Mouse (Mus musculus) embryonic facial prominence, embryonic 12.5 days (tissue): ENCODE results near the gene Borcs7. TPM values are rescaled to one million over a fixed set of nuclear protein-coding genes. Genes with fewer than 3 reads are reported as not detected.
A peak's percentile ranks its signal among the peaks of the same experiment; 100 is the strongest.

Source experiments
- ATAC-seq: fragments of 200-750 bp; cut with Nextera tagmentation; 2 replicates; pipeline ENCODE4 v1.8.0; 2017; ENCODE audit not compliant: insufficient number of reproducible peaks, insufficient read depth, low FRiP score, low TSS enrichment
- H3K27ac ChIP-seq: fragments of 300-500 bp; sonication (generic); 2 replicates; pipeline ENCODE4 v1.5.1; 2016; ENCODE audit warnings: mild to moderate bottlenecking
- H3K27me3 ChIP-seq: fragments of 300-500 bp; sonication (generic); 2 replicates; pipeline ENCODE4 v1.6.1; 2016; ENCODE audit warnings: mild to moderate bottlenecking, moderate library complexity
- H3K36me3 ChIP-seq: fragments of 300-500 bp; sonication (generic); 2 replicates; pipeline ENCODE4 v1.6.1; 2016; ENCODE audit warnings: mild to moderate bottlenecking
- H3K4me1 ChIP-seq: fragments of 300-500 bp; sonication (generic); 2 replicates; pipeline ENCODE4 v1.6.1; 2016
- H3K4me2 ChIP-seq: fragments of 300-500 bp; sonication (generic); replicated peaks from 2 replicates; pipeline ENCODE4 v1.6.1; 2016; ENCODE audit warnings: mild to moderate bottlenecking, moderate library complexity
- H3K4me3 ChIP-seq: fragments of 300-500 bp; sonication (generic); 2 replicates; pipeline ENCODE4 v1.5.1; 2016; ENCODE audit warnings: mild to moderate bottlenecking
- H3K9ac ChIP-seq: fragments of 300-500 bp; sonication (generic); 2 replicates; pipeline ENCODE4 v1.6.1; 2016; ENCODE audit warnings: mild to moderate bottlenecking, moderate library complexity
- H3K9me3 ChIP-seq: fragments of 300-500 bp; sonication (generic); 2 replicates; pipeline ENCODE4 v1.6.1; 2016; ENCODE audit warnings: mild to moderate bottlenecking, moderate library complexity
- WGBS: fragments of 180-500 bp; shearing (Covaris S2); methylation state at CpG from one replicate; pipeline ENCODE4 v1.1.7; 2016; 5-methylcytosine and 5-hydroxymethylcytosine counted together
- polyA plus RNA-seq: library from polyadenylated mRNA; unstranded; fragments of >200 nt; fragmentation: Nextera tagmentation; extraction: Ambion mirVana; gene quantifications from 2 replicates; pipeline ENCODE4 v1.2.1, GENCODE M21; 2016

Gene Borcs7
- polyA plus RNA-seq, 1 experiment from 2014 or later, result 16.1 TPM

DNA sequence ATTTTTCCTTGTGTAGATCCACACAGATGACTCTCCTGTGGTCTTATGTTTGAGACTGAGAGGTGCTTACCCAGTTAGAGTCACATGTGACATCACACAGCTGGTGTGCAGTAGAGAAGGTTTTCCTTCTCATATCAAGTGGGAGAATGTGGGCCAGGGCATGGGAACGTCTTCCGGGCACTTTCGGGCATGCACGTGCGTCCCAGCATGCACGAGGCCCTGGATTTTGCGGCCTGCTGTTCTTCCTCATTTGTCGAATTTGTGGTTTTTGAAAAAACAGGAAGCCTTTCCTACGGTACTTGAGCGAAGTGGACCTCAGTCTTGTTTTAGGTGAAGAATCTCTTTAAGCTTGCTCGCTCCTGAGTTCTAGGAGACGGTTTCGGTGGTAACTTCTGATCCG, 41.1 kb upstream of the Borcs7 start:
- Histone ChIP-seq H3K9me3 (no peaks in the 10 kb centered on the region), H3K27ac (no peak overlapping the region), H3K27me3 (no peaks in the 10 kb centered on the region), H3K4me2 (no peak overlapping the region), H3K36me3 (peaks cover 17% of the 10 kb centered on the region), H3K4me1 (peaks cover 44% of the 10 kb centered on the region), H3K9ac (no peak overlapping the region), H3K4me3 (no peak overlapping the region)
- WGBS, result 98% methylated on average over 14 of the region's 14 CpGs
- no peak for ATAC-seq

- no peaks in the 10 kb centered on the region for H3K4me1 ChIP-seq
- no peaks in the 10 kb centered on the region for H3K27me3 ChIP-seq
- no peak overlapping the region for H3K27ac ChIP-seq
- H3K4me2 ChIP-seq, result no peak overlapping the region
- no peak for ATAC-seq
- H3K9ac ChIP-seq, result no peak overlapping the region
- WGBS, result 85% methylated on average over 5 of the region's 5 CpGs
- no peak overlapping the region for H3K4me3 ChIP-seq
- no peaks in the 10 kb centered on the region for H3K9me3 ChIP-seq
- peaks cover 56% of the 10 kb centered on the region for H3K36me3 ChIP-seq
Measured at GRCm38 (mm10) chr19:46653188-46653587, 36.5 kb upstream of the Borcs7 start.

GRCm38 (mm10) chr19:46653616-46654235, 36.0 kb upstream of the Borcs7 start:
- Histone ChIP-seq H3K4me2 (no peak overlapping the region), H3K27me3 (no peaks in the 10 kb centered on the region), H3K4me3 (no peak overlapping the region), H3K27ac (no peak overlapping the region), H3K9me3 (no peaks in the 10 kb centered on the region), H3K4me1 (no peaks in the 10 kb centered on the region), H3K36me3 (peaks cover 56% of the 10 kb centered on the region), H3K9ac (no peak overlapping the region)
- WGBS, result 93% methylated on average over 14 of the region's 14 CpGs
- no peak for ATAC-seq

GRCm38 (mm10) chr19:46655626-46656025, 34.1 kb upstream of the Borcs7 start:
- no peak overlapping the region for H3K27ac ChIP-seq
- H3K9ac ChIP-seq, result no peak overlapping the region
- H3K4me2 ChIP-seq, result no peak overlapping the region
- H3K36me3 ChIP-seq, result peaks cover 53% of the 10 kb centered on the region
- H3K27me3 ChIP-seq, result no peaks in the 10 kb centered on the region
- no peaks in the 10 kb centered on the region for H3K4me1 ChIP-seq
- ATAC-seq, result no peak
- H3K9me3 ChIP-seq, result no peaks in the 10 kb centered on the region
- H3K4me3 ChIP-seq, result no peak overlapping the region
- WGBS, result 92% methylated on average over 10 of the region's 10 CpGs

DNA sequence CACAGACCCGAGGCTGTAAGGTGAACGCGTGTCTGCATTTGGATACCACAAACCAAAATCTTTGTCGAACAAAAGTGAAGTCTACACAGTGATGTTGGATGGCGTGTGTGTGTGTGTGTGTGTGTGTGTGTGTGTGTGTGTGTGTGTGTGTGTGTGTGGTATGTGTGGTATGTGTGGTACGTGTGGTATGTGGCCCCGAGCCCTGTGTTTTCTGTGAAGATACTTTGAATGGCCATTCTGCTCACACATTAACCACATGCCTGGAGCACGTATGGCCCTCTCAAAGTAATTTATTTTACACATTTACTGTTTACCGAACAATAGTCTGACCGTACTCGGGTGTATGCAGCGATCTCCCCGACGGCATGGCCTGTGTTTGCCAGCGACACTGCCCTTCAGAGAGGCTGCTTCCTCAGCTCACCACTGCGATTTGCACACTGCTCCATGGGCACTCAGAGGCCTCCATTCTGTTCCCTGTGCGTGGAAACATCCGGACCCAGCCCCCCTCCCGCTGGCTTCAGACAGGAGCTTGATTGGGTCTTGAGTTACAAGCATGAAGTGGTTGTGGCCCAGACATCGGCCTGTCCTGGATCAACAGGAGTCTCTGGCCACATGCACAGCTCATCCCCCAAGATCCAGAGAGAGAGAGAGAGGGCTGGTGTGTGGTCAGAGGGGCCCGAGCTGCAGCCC, 33.4 kb upstream of the Borcs7 start:
- Histone ChIP-seq H3K4me2 (no peak overlapping the region), H3K36me3 (peaks cover 53% of the 10 kb centered on the region), H3K9ac (no peak overlapping the region), H3K27me3 (no peaks in the 10 kb centered on the region), H3K27ac (no peak overlapping the region), H3K9me3 (no peaks in the 10 kb centered on the region), H3K4me1 (no peaks in the 10 kb centered on the region), H3K4me3 (no peak overlapping the region)
- 90% methylated on average over 21 of the region's 21 CpGs for WGBS
- ATAC-seq, result no peak

DNA sequence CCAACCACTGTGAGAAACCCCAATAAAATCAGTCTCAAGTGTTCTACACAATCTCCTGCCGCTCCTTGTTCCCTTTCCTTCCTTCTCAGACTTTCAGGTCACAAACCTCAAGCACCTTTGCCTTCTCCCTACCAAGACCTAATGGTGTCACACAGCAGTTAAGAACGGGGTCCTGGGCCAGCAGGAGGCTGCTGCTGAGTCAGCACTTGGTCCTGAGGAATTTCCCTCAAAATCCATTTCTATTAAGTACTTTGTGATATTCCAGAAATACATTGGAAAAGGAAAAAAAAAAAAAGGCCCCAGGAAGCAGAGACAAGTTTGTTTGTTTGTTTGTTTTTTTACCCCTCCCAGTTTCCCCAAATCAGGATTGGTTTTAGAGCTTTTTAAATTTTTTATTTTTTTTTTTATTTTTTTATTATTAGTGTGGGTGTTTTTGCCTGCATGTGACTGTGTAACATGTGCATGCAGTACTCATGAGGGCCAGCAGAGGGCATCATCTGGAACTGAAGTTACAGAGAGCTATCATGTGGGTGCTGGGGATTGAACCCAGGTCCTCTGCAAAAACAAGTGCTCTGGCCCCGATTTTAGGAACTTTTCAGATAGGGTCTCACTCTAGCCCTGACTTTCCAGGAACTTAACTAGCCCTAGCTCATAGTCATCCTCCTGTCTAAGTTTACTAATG, 32.2 kb upstream of the Borcs7 start:
- H3K27ac ChIP-seq, result no peak overlapping the region
- H3K4me1 ChIP-seq, result peaks cover 4% of the 10 kb centered on the region; the same call in 1 of the 2 replicates
- WGBS, result 85% methylated on average over 3 of the region's 3 CpGs
- no peaks in the 10 kb centered on the region for H3K9me3 ChIP-seq
- H3K4me2 ChIP-seq, result no peak overlapping the region
- no peaks in the 10 kb centered on the region for H3K27me3 ChIP-seq
- H3K4me3 ChIP-seq, result no peak overlapping the region
- no peak overlapping the region for H3K9ac ChIP-seq
- ATAC-seq, result no peak
- H3K36me3 ChIP-seq, result peaks cover 48% of the 10 kb centered on the region

- H3K36me3 ChIP-seq, result peaks cover 41% of the 10 kb centered on the region
- H3K4me2 ChIP-seq, result no peak overlapping the region
- no peak overlapping the region for H3K27ac ChIP-seq
- H3K9me3 ChIP-seq, result no peaks in the 10 kb centered on the region
- H3K4me1 ChIP-seq, result peaks cover 4% of the 10 kb centered on the region; the same call in 1 of the 2 replicates
- no peak overlapping the region for H3K4me3 ChIP-seq
- H3K27me3 ChIP-seq, result no peaks in the 10 kb centered on the region
- WGBS, result 96% methylated on average over 7 of the region's 7 CpGs
- ATAC-seq, result no peak
- H3K9ac ChIP-seq, result no peak overlapping the region
Measured at GRCm38 (mm10) chr19:46658348-46658747, 31.4 kb upstream of the Borcs7 start.

- H3K36me3 ChIP-seq, result peaks cover 36% of the 10 kb centered on the region
- H3K4me3 ChIP-seq, result no peak overlapping the region
- no peak overlapping the region for H3K9ac ChIP-seq
- H3K4me1 ChIP-seq, result peaks cover 4% of the 10 kb centered on the region; the same call in 1 of the 2 replicates
- 83% methylated on average over 9 of the region's 9 CpGs for WGBS
- H3K27ac ChIP-seq, result no peak overlapping the region
- no peak for ATAC-seq
- H3K4me2 ChIP-seq, result no peak overlapping the region
- no peaks in the 10 kb centered on the region for H3K27me3 ChIP-seq
- H3K9me3 ChIP-seq, result no peaks in the 10 kb centered on the region
Measured at GRCm38 (mm10) chr19:46658851-46659250, 30.9 kb upstream of the Borcs7 start.

GRCm38 (mm10) chr19:46661511-46661910, 28.2 kb upstream of the Borcs7 start:
- Histone ChIP-seq H3K9me3 (no peaks in the 10 kb centered on the region), H3K4me2 (no peak overlapping the region), H3K27ac (no peak overlapping the region), H3K4me1 (peaks cover 11% of the 10 kb centered on the region; the same call in 1 of the 2 replicates), H3K27me3 (no peaks in the 10 kb centered on the region), H3K9ac (no peak overlapping the region), H3K4me3 (no peak overlapping the region), H3K36me3 (peaks cover 9% of the 10 kb centered on the region)
- 63% methylated on average over 4 of the region's 4 CpGs for WGBS
- ATAC-seq, result no peak

DNA sequence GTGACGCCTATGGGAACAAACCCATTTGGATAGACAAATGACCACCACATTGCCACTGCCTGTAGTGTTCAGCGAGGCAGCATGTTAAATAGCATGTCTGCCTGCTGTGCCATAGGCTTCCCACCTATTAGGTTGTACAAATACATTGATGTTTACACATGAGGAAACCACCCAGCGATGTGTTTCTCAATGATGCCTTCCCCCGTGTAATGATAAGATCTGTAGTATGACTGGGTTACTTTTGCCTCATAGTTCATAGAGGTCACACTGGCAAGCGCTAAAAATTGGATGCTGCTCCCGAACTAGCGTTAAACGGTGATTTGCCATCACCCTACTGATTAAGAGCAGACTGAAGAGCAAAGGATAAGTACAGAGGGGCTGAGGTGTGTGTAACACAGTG, 27.5 kb upstream of the Borcs7 start:
- 74% methylated on average over 8 of the region's 8 CpGs for WGBS
- Histone ChIP-seq H3K4me3 (no peak overlapping the region), H3K4me1 (peaks cover 11% of the 10 kb centered on the region; the same call in 1 of the 2 replicates), H3K36me3 (peaks cover 2% of the 10 kb centered on the region; the same call in 1 of the 2 replicates), H3K27me3 (no peaks in the 10 kb centered on the region), H3K27ac (no peak overlapping the region), H3K4me2 (no peak overlapping the region), H3K9ac (no peak overlapping the region), H3K9me3 (no peaks in the 10 kb centered on the region)
- ATAC-seq, result no peak

GRCm38 (mm10) chr19:46662784-46663183, 26.9 kb upstream of the Borcs7 start:
- WGBS, result 68% methylated on average over 6 of the region's 6 CpGs
- Histone ChIP-seq H3K27ac (no peak overlapping the region), H3K4me1 (peaks cover 11% of the 10 kb centered on the region; the same call in 1 of the 2 replicates), H3K4me3 (no peak overlapping the region), H3K4me2 (no peak overlapping the region), H3K9me3 (no peaks in the 10 kb centered on the region), H3K9ac (no peak overlapping the region), H3K36me3 (no peaks in the 10 kb centered on the region), H3K27me3 (no peaks in the 10 kb centered on the region)
- ATAC-seq, result no peak

- Histone ChIP-seq H3K27ac (no peak overlapping the region), H3K9me3 (no peaks in the 10 kb centered on the region), H3K36me3 (no peaks in the 10 kb centered on the region), H3K27me3 (no peaks in the 10 kb centered on the region), H3K9ac (no peak overlapping the region), H3K4me1 (peaks cover 11% of the 10 kb centered on the region; the same call in 1 of the 2 replicates), H3K4me3 (no peak overlapping the region), H3K4me2 (no peak overlapping the region)
- WGBS, result 53% methylated on average over 7 of the region's 7 CpGs
- peak; percentile 57; the same call in 1 of the 2 replicates for ATAC-seq
Measured at GRCm38 (mm10) chr19:46665474-46665873, 24.2 kb upstream of the Borcs7 start.
